Comparison of ENCODE assay signal across 24 mouse cellular contexts in genomic region chrX:6709643-6710042, GRCm38 (mm10).
DNase-seq lines count a peak whose midpoint lies in the region; ATAC-seq and TF ChIP-seq lines count a peak whose summit lies in the region.
"Had no signal": no experiment of that assay in that cellular context is flagged by ENCODE, and none has a peak within 500 bp of the region (broad histone marks: within the 10 kb centered on the region; RNA-seq: fewer than 3 reads in every experiment).

No protein-coding gene starts in this region.

- no peaks in the 10 kb centered on the region for H3K4me1 ChIP-seq in hindbrain, embryonic 13.5 days (replicated peaks)
- H3K4me1 ChIP-seq: embryonic facial prominence, embryonic 13.5 days; embryonic facial prominence, embryonic 15.5 days; forebrain, embryonic 10.5 days; forebrain, embryonic 12.5 days had no signal

- 68% methylated on average over 1 of the region's 1 CpGs for whole genome bisulfite sequencing in hindbrain, embryonic 13.5 days

- H3K4me2 ChIP-seq in myocyte (ENCODE audit: low read depth) = no peak overlapping the region
- H3K4me2 ChIP-seq in hindbrain, embryonic 13.5 days = no peak overlapping the region
- H3K4me2 ChIP-seq: embryonic facial prominence, embryonic 13.5 days; embryonic facial prominence, embryonic 15.5 days; forebrain, embryonic 12.5 days had no signal

- TF ChIP-seq POLR2A in myocyte (IDR thresholded peaks at IDR 0.05; ENCODE audit: insufficient read length, low read depth) = no peak

- no peaks in the 10 kb centered on the region for H3K9me3 ChIP-seq in hindbrain, embryonic 13.5 days
- H3K9me3 ChIP-seq: embryonic facial prominence, embryonic 13.5 days; embryonic facial prominence, embryonic 15.5 days; forebrain, embryonic 10.5 days; forebrain, embryonic 12.5 days; G1E had no signal

- no peak overlapping the region for H3K4me3 ChIP-seq in myocyte
- H3K4me3 ChIP-seq in hindbrain, embryonic 13.5 days = no peak overlapping the region
- H3K4me3 ChIP-seq: embryonic facial prominence, embryonic 13.5 days; embryonic facial prominence, embryonic 15.5 days; erythroblast, embryonic 14.5 days; forebrain, embryonic 10.5 days; forebrain, embryonic 12.5 days had no signal

- H3K27me3 ChIP-seq in myocyte (ENCODE audit: control insufficient read depth, insufficient read depth, insufficient read length) = no peaks in the 10 kb centered on the region
- H3K27me3 ChIP-seq in hindbrain, embryonic 13.5 days = no peaks in the 10 kb centered on the region
- H3K27me3 ChIP-seq: CH12.LX; embryonic facial prominence, embryonic 13.5 days; embryonic facial prominence, embryonic 15.5 days; forebrain, embryonic 12.5 days had no signal

- no peak overlapping the region for H3ac ChIP-seq in myocyte (ENCODE audit: control insufficient read depth, insufficient read length)

- no peak overlapping the region for H3K9ac ChIP-seq in hindbrain, embryonic 13.5 days
- H3K9ac ChIP-seq: embryonic facial prominence, embryonic 13.5 days; embryonic facial prominence, embryonic 15.5 days; forebrain, embryonic 12.5 days had no signal

- DNase-seq in 3T3-L1 (ENCODE audit: low read depth, low spot score) = peak; percentile 64
- peak; percentile 16 for DNase-seq in MN1 (ENCODE audit: low spot score)
- DNase-seq in liver = no peak
- DNase-seq: adrenal gland, adult 8-10 months; adrenal gland, postnatal 14 days; adrenal gland, postnatal 36 days; B cell, adult 2 months; cerebellum, adult 11-12 months; cerebellum, adult 2 months; cerebellum, adult 9-10 months; cerebellum, postnatal 10 days; cerebellum, postnatal 25 days had no signal

- ATAC-seq in hindbrain, embryonic 13.5 days (ENCODE audit: low FRiP score) = no peak
- ATAC-seq: CD4-positive, CD25-positive, alpha-beta regulatory T cell, adult 4 months; forebrain, embryonic 14.5 days; forebrain, embryonic 16.5 days had no signal

- H3K36me3 ChIP-seq in myocyte (ENCODE audit: control insufficient read depth, insufficient read depth) = no peaks in the 10 kb centered on the region
- H3K36me3 ChIP-seq in hindbrain, embryonic 13.5 days = no peaks in the 10 kb centered on the region
- H3K36me3 ChIP-seq: embryonic facial prominence, embryonic 13.5 days; embryonic facial prominence, embryonic 15.5 days; forebrain, embryonic 10.5 days; forebrain, embryonic 12.5 days; G1E had no signal

- no peaks in the 10 kb centered on the region for H3K79me2 ChIP-seq in myocyte (ENCODE audit: control insufficient read depth, insufficient read depth)

- H3K27ac ChIP-seq in hindbrain, embryonic 13.5 days = no peak overlapping the region
- H3K27ac ChIP-seq: embryonic facial prominence, embryonic 13.5 days; embryonic facial prominence, embryonic 15.5 days; forebrain, embryonic 10.5 days; forebrain, embryonic 12.5 days had no signal

TF ChIP-seq in myocyte, 11 proteins besides CTCF, POLR2A, EP300 and RAD21:
- TF ChIP-seq CEBPB (IDR thresholded peaks at IDR 0.05; ENCODE audit: insufficient read depth, poor library complexity, severe bottlenecking) (peak; percentile 60; the same call in 1 of the 2 replicates), MYOG (IDR thresholded peaks at IDR 0.05; ENCODE audit: control insufficient read depth in 1 of 3, insufficient read depth in 1 of 3, insufficient read length in 2 of 3, low read depth in 2 of 3) (no peak)
